Mouse (Mus musculus) hindbrain, embryonic 12.5 days (tissue): ENCODE data around the gene Ccdc60. TPM values are rescaled to one million over a fixed set of nuclear protein-coding genes. Genes with fewer than 3 reads are reported as not detected.

Source experiments
- ATAC-seq: fragments of 200-750 bp; cut with Nextera tagmentation; 2 replicates; pipeline ENCODE4 v1.8.0; 2017; ENCODE audit warnings: moderate TSS enrichment; ENCODE audit not compliant: low FRiP score
- H3K27ac ChIP-seq: fragments of 300-500 bp; sonication (generic); 2 replicates; pipeline ENCODE4 v1.5.1; 2016; ENCODE audit warnings: mild to moderate bottlenecking
- H3K27me3 ChIP-seq: fragments of 300-500 bp; sonication (generic); 2 replicates; pipeline ENCODE4 v1.6.1; 2016; ENCODE audit warnings: mild to moderate bottlenecking
- H3K36me3 ChIP-seq: fragments of 300-500 bp; sonication (generic); 2 replicates; pipeline ENCODE4 v1.6.1; 2016; ENCODE audit warnings: mild to moderate bottlenecking
- H3K4me1 ChIP-seq: fragments of 300-500 bp; sonication (generic); 2 replicates; pipeline ENCODE4 v1.6.1; 2016
- H3K4me2 ChIP-seq: fragments of 300-500 bp; sonication (generic); replicated peaks from 2 replicates; pipeline ENCODE4 v1.6.1; 2016; ENCODE audit warnings: mild to moderate bottlenecking
- H3K4me3 ChIP-seq: fragments of 300-500 bp; sonication (generic); 2 replicates; pipeline ENCODE4 v1.5.1; 2016; ENCODE audit warnings: mild to moderate bottlenecking
- H3K9ac ChIP-seq: fragments of 300-500 bp; sonication (generic); 2 replicates; pipeline ENCODE4 v1.6.1; 2016; ENCODE audit warnings: mild to moderate bottlenecking, moderate library complexity
- H3K9me3 ChIP-seq: fragments of 300-500 bp; sonication (generic); replicated peaks from 2 replicates; pipeline ENCODE4 v1.6.1; 2016; ENCODE audit warnings: mild to moderate bottlenecking
- WGBS: fragments of 180-500 bp; shearing (Covaris S2); methylation state at CpG from one replicate; pipeline ENCODE4 v1.1.7; 2016; 5-methylcytosine and 5-hydroxymethylcytosine counted together
- polyA plus RNA-seq: library from polyadenylated mRNA; unstranded; fragments of >200 nt; fragmentation: Nextera tagmentation; extraction: Ambion mirVana; gene quantifications from 2 replicates; pipeline ENCODE4 v1.2.1, GENCODE M21; 2016

Ccdc60 gene
- polyA plus RNA-seq, 1 experiment from 2014 or later: 2.4 TPM

GRCm38 (mm10) chr5:116293501-116293900 is 4.7 kb upstream of the Ccdc60 start:
- no peak for ATAC-seq
- Histone ChIP-seq H3K9me3 (no peaks in the 10 kb centered on the region; the same call in 1 of the 2 replicates), H3K4me3 (no peak overlapping the region), H3K4me2 (no peak overlapping the region), H3K27ac (no peak overlapping the region), H3K36me3 (no peaks in the 10 kb centered on the region), H3K9ac (no peak overlapping the region), H3K27me3 (no peaks in the 10 kb centered on the region), H3K4me1 (peaks cover 18% of the 10 kb centered on the region)
- WGBS: 75% methylated on average over 5 of the region's 5 CpGs

- Histone ChIP-seq H3K9ac (no peak overlapping the region), H3K4me2 (no peak overlapping the region), H3K27ac (no peak overlapping the region), H3K9me3 (no peaks in the 10 kb centered on the region), H3K4me3 (no peak overlapping the region), H3K27me3 (no peaks in the 10 kb centered on the region), H3K4me1 (peaks cover 26% of the 10 kb centered on the region), H3K36me3 (no peaks in the 10 kb centered on the region)
- no peak for ATAC-seq
- 88% methylated on average over 5 of the region's 5 CpGs for WGBS
These were observed 1.8 kb upstream of the Ccdc60 start for GRCm38 (mm10) chr5:116290584-116290983.

GRCm38 (mm10) chr5:116289897-116290296 is 1.1 kb upstream of the Ccdc60 start:
- H3K4me1 ChIP-seq: peaks cover 29% of the 10 kb centered on the region
- 0 out of 2 replicates have a peak overlapping the region, but pooled peaks have one; percentile 1 for H3K4me3 ChIP-seq
- H3K36me3 ChIP-seq: no peaks in the 10 kb centered on the region
- H3K9ac ChIP-seq: no peak overlapping the region
- peak; percentile 54; the same call in 1 of the 2 replicates for ATAC-seq
- 1% methylated on average over 9 of the region's 9 CpGs for WGBS
- peak overlapping the region; percentile 44 for H3K4me2 ChIP-seq
- peak overlapping the region; percentile 46; the same call in 1 of the 2 replicates for H3K27ac ChIP-seq
- H3K9me3 ChIP-seq: no peaks in the 10 kb centered on the region
- H3K27me3 ChIP-seq: no peaks in the 10 kb centered on the region

GRCm38 (mm10) chr5:116288183-116288582 is 602 bp downstream of the Ccdc60 start:
- WGBS: 40% methylated on average over 10 of the region's 10 CpGs
- no peaks in the 10 kb centered on the region for H3K9me3 ChIP-seq
- ATAC-seq: no peak
- peak overlapping the region; percentile 44; the same call in 1 of the 2 replicates for H3K4me2 ChIP-seq
- H3K9ac ChIP-seq: no peak overlapping the region
- H3K36me3 ChIP-seq: no peaks in the 10 kb centered on the region
- H3K27me3 ChIP-seq: no peaks in the 10 kb centered on the region; the same call in 1 of the 2 replicates
- no peak overlapping the region for H3K27ac ChIP-seq
- H3K4me3 ChIP-seq: no peak overlapping the region
- H3K4me1 ChIP-seq: peaks cover 29% of the 10 kb centered on the region

- H3K4me1 ChIP-seq: peaks cover 29% of the 10 kb centered on the region
- no peaks in the 10 kb centered on the region for H3K9me3 ChIP-seq
- no peak overlapping the region for H3K4me3 ChIP-seq
- H3K4me2 ChIP-seq: no peak overlapping the region
- H3K27me3 ChIP-seq: no peaks in the 10 kb centered on the region; the same call in 1 of the 2 replicates
- H3K36me3 ChIP-seq: no peaks in the 10 kb centered on the region
- 49% methylated on average over 15 of the region's 15 CpGs for whole genome bisulfite sequencing
- H3K9ac ChIP-seq: no peak overlapping the region
- H3K27ac ChIP-seq: no peak overlapping the region
- ATAC-seq: no peak
These were observed 3.1 kb downstream of the Ccdc60 start for GRCm38 (mm10) chr5:116285532-116286176.

GRCm38 (mm10) chr5:116280518-116280917 is 8.3 kb downstream of the Ccdc60 start:
- H3K27me3 ChIP-seq: no peaks in the 10 kb centered on the region; the same call in 1 of the 2 replicates
- no peak overlapping the region for H3K4me3 ChIP-seq
- no peak overlapping the region for H3K9ac ChIP-seq
- ATAC-seq: no peak
- H3K4me1 ChIP-seq: peaks cover 2% of the 10 kb centered on the region
- no peaks in the 10 kb centered on the region for H3K36me3 ChIP-seq
- no peak overlapping the region for H3K4me2 ChIP-seq
- H3K9me3 ChIP-seq: peaks cover 9% of the 10 kb centered on the region
- H3K27ac ChIP-seq: peak overlapping the region; percentile 49; the same call in 1 of the 2 replicates

GRCm38 (mm10) chr5:116278436-116278918 is 10.3 kb downstream of the Ccdc60 start:
- Histone ChIP-seq H3K27ac (no peak overlapping the region), H3K36me3 (no peaks in the 10 kb centered on the region), H3K4me3 (no peak overlapping the region), H3K9ac (no peak overlapping the region), H3K27me3 (no peaks in the 10 kb centered on the region), H3K4me1 (peaks cover 20% of the 10 kb centered on the region), H3K9me3 (peaks cover 9% of the 10 kb centered on the region), H3K4me2 (no peak overlapping the region)
- no peak for ATAC-seq
- WGBS: 74% methylated on average over 17 of the region's 17 CpGs

- Histone ChIP-seq H3K9me3 (peaks cover 9% of the 10 kb centered on the region), H3K27ac (no peak overlapping the region), H3K27me3 (no peaks in the 10 kb centered on the region), H3K4me3 (no peak overlapping the region), H3K4me1 (peaks cover 25% of the 10 kb centered on the region), H3K36me3 (no peaks in the 10 kb centered on the region), H3K4me2 (no peak overlapping the region), H3K9ac (no peak overlapping the region)
- 92% methylated on average over 4 of the region's 4 CpGs for WGBS
- ATAC-seq: no peak
These were observed 10.8 kb downstream of the Ccdc60 start for GRCm38 (mm10) chr5:116277951-116278350.

GRCm38 (mm10) chr5:116274818-116275217 is 14.0 kb downstream of the Ccdc60 start:
- Histone ChIP-seq H3K4me3 (no peak overlapping the region), H3K9ac (0 out of 2 replicates have a peak overlapping the region, but pooled peaks have one; percentile 18), H3K27ac (peak overlapping the region; percentile 79), H3K9me3 (peaks cover 5% of the 10 kb centered on the region), H3K4me1 (peaks cover 31% of the 10 kb centered on the region), H3K27me3 (no peaks in the 10 kb centered on the region), H3K4me2 (no peak overlapping the region), H3K36me3 (no peaks in the 10 kb centered on the region)
- ATAC-seq: 0 out of 2 replicates have a peak, but pooled peaks have one; percentile 21
- WGBS: 43% methylated on average over 2 of the region's 2 CpGs

- H3K4me2 ChIP-seq: no peak overlapping the region
These were observed 14.4 kb downstream of the Ccdc60 start for GRCm38 (mm10) chr5:116274365-116274764.

GRCm38 (mm10) chr5:116271511-116272227 is 17.1 kb downstream of the Ccdc60 start:
- Histone ChIP-seq H3K4me1 (peaks cover 37% of the 10 kb centered on the region), H3K36me3 (no peaks in the 10 kb centered on the region)
- ATAC-seq: no peak

More at GRCm38 (mm10) chr5:116274365-116274764, 14.4 kb downstream of the Ccdc60 start:
- peak; percentile 70 for ATAC-seq
- H3K4me1 ChIP-seq: peaks cover 35% of the 10 kb centered on the region
- no peaks in the 10 kb centered on the region for H3K36me3 ChIP-seq
- 25% methylated on average over 5 of the region's 5 CpGs for WGBS
- H3K27me3 ChIP-seq: no peaks in the 10 kb centered on the region
- H3K9me3 ChIP-seq: peaks cover 5% of the 10 kb centered on the region
- H3K9ac ChIP-seq: 0 out of 2 replicates have a peak overlapping the region, but pooled peaks have one; percentile 18
- no peak overlapping the region for H3K4me3 ChIP-seq
- peak overlapping the region; percentile 79 for H3K27ac ChIP-seq

More at GRCm38 (mm10) chr5:116271511-116272227, 17.1 kb downstream of the Ccdc60 start:
- no peak overlapping the region for H3K27ac ChIP-seq
- H3K4me2 ChIP-seq: no peak overlapping the region
- no peaks in the 10 kb centered on the region for H3K27me3 ChIP-seq
- WGBS: 74% methylated on average over 17 of the region's 17 CpGs
- H3K9ac ChIP-seq: no peak overlapping the region
- H3K4me3 ChIP-seq: no peak overlapping the region
- no peaks in the 10 kb centered on the region; the same call in 1 of the 2 replicates for H3K9me3 ChIP-seq
